Mouse (Mus musculus) large intestine, adult 2 months (tissue): ENCODE results near the gene Nmbr. TPM values are rescaled to one million over a fixed set of nuclear protein-coding genes. Genes with fewer than 3 reads are reported as not detected.

Source experiments
- DNase-seq: peaks from one replicate; pipeline ENCODE4 v3.0.0-alpha.2; 2012; ENCODE audit warnings: low read depth, low spot score
- WGBS: fragments of 180-500 bp; shearing (Covaris S2); methylation state at CpG from one replicate; pipeline ENCODE4 v1.1.7; 2018; 5-methylcytosine and 5-hydroxymethylcytosine counted together
- polyA plus RNA-seq: library from polyadenylated mRNA; depleted of rRNA; stranded (reverse); fragments of >200 nt; gene quantifications from 2 replicates; pipeline ENCODE4 v1.2.3, GENCODE M21; 2012; rRNA removed

The Nmbr gene
- not detected in 2 replicates for polyA plus RNA-seq

DNA sequence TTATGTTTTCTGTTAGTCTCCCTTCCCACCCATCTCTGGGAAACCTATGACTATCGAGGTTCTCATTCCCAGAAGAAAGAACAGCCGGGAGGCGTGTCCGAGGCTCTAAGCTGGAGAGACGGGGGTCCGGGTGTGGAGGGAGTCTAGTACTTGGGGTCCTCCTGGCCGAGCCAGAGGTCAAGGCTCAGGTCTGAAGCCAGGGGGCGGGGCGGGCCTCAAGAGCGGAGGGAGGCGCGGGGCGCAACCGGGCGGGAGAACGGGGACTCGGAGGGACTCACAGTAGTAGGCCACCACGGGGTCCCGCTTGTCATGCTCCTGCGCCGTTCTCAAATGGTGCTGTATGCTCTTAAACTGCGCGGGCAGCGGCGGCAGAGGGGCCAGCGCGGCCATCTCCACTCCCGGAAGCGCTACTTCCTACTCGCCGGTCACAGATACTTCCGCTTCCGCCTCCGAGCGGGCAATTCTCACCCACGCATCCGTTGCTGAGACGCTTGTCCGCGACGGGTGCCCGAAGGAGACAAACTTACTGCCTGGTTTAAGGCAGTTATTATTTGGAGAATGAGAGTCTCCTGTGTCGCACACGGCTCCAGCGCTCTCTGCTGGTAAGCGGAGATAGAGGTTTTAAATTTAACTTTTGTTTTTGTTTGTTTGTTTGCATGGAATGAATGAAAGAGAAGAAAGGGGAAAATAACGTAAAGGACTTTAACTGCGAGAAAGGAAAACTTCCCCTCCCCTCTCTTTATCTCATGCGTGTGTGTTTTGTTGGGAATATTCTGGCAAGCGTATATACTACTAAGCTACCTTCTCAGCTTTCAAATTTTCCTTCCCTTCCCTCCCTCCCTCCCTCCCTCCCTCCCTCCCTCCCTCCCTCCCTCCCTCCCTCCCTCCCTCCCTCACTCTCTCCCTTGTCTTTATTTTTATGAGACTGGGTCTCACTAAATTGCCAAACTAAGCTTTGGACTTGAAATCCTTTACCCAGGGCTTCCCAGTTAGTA, at the start of gene Nmbr, which contains the start of gene Vta1:
Gene Nmbr, plus strand, starts transcription at position 520 of the 995 bp plus-strand sequence.
Gene Vta1, minus strand, starts transcription at position 489 of the 995 bp plus-strand sequence.
- DNase-seq: peak; percentile 95
- WGBS: under 1% methylated on average over 50 of the region's 50 CpGs

DNA sequence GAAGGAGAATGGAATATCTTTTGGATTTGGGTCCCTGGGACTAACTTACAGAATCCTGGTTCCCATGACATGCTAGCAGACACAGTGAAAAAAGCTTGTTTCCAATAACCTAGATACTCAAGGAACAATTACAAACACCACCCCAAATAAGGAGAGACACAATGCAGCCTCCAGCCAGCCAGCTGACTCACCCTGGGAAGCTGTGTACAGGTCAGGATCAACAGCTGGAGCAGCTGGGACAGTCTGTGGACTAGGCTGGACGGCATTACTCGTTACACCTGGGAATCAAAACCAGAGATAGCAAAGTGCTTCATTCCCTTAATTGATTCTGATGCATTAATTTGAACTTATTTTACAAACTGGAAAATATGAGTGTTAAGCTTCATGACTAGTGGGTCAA, 44.5 kb upstream of the Nmbr start:
- DNase-seq: no peak

DNA sequence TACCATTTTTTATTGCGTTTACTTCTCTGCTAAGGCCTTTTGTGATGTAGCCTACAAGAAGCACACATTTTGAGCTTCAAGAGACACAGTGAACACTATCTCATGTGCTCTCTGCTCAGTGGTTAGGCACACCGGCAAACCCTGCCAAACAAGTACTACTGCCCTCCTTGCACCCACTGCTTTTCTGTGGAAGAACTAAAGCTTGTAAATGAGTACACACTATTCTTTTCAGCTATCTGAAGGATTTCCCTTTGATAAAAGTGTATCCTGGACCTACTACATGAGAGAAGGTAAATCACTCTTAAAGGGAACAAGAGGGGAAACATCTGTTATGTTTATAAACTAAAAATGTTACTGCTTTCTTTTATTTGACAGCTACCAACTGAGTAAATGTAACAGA, 39.2 kb upstream of the Nmbr start:
- WGBS: 85% methylated on average over 2 of the region's 2 CpGs

More for the DNA sequence above, 44.5 kb upstream of the Nmbr start:
- 81% methylated on average over 2 of the region's 2 CpGs for WGBS

GRCm38 (mm10) chr10:14685663-14686062, 19.7 kb upstream of the Nmbr start:
- WGBS: 98% methylated on average over 1 of the region's 1 CpGs
- no peak for DNase-seq

More for the DNA sequence above, 39.2 kb upstream of the Nmbr start:
- DNase-seq: no peak

- DNase-seq: no peak
- WGBS: 81% methylated on average over 6 of the region's 6 CpGs
Measured at GRCm38 (mm10) chr10:14688785-14689442, 16.5 kb upstream of the Nmbr start.

DNA sequence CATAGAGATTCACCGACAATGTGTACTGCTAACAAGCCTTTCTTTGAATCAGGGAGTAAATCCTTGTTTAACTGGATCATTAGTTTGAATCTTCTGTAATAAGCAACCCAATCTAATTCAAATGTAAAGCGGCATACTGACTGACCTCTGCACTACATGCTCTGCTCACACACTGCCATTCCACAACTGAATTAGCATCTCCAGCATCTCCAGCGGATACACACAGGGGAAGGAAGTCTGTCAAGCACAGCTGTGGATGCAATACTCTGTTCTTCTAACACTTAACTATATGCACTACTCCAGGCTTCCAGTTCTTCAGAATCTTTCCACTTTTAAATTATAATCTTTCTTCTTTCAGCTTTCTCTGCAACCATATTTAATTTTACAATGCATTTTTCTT, 15.0 kb upstream of the Nmbr start:
- 88% methylated on average over 3 of the region's 3 CpGs for WGBS
- DNase-seq: no peak

DNA sequence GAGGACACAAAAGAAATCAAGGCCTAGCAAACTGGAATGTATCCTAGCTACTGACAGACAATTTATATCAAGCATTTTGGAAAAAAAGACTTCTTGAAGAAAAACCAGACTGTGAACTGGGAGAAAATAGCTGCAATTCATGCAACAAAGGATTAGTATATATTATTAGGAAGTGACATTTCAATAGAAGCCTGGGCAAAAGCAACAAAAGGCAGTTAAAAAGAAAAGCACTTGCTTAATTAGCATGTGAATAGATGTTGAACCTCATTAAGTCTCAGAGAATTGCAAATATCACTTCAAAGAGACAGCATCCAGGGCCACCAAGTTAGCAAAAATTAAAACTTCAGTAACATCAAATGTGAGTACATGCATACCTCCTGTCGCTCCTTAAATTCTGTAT, 2.2 kb upstream of the Nmbr start:
- DNase-seq: no peak
- WGBS: 92% methylated on average over 1 of the region's 1 CpGs

DNA sequence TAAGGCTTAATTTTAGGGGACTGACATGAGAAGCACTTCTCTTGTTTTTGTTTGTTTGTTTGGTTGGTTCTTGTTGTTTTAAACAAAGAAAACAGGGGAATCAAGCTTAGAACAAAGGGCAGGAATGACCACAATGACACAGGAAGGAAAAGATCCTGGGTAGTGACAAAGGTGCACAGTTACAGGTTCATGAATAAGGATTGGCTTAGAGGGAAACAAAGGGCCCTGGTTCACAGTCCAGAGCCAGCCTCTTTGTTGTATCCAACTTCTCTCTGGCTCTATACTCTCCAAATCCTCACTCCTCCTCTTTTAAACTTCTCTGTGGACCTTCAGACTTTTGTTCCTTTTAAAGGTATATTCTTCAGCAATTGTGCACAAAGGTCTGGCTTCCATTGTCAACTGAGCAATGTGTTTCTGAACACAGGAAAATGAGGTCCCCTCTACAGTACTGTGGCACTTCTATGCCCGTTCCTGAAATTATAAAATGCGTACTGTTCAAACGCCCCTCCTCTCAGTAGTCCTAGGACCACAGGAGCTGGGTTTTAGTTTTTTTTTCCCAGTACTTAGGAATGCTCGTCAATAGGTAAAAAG, 1.5 kb upstream of the Nmbr start:
- 42% methylated on average over 4 of the region's 4 CpGs for WGBS
- no peak for DNase-seq

DNA sequence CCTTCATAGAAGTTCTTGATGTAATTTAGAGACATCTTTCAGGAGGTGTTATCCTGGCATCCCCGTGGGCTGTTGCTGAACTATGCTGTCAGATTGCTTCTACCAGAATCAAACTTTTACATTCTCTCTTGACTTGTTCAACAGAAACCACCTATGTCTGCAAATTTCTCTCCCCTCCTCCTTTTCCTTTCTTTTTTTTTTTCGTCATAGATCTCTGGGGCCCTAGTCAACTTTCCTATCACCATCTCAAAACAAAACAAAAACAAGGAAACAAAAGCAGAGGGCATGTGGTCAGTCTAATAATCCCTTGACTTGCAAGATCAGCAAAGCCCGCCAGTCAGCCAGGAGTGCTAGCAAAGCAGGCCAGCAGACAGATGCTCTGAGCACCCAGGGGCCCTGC, 12.7 kb downstream of the Nmbr start, which contains the start of gene Gje1:
Gene Gje1, minus strand, starts transcription at position 101 of the 400 bp plus-strand sequence.
- WGBS: 63% methylated on average over 3 of the region's 3 CpGs
- no peak for DNase-seq

- 68% methylated on average over 9 of the region's 9 CpGs for WGBS
Measured at GRCm38 (mm10) chr10:14725671-14726070, 20.3 kb downstream of the Nmbr start.

GRCm38 (mm10) chr10:14734285-14734684, 28.9 kb downstream of the Nmbr start:
- WGBS: 6% methylated on average over 2 of the region's 2 CpGs
- no peak for DNase-seq

More at GRCm38 (mm10) chr10:14725671-14726070, 20.3 kb downstream of the Nmbr start:
- no peak for DNase-seq

GRCm38 (mm10) chr10:14759665-14760558, 54.5 kb downstream of the Nmbr start:
- WGBS: 5% methylated on average over 35 of the region's 35 CpGs
- DNase-seq: no peak

- 25% methylated on average over 8 of the region's 8 CpGs for WGBS
- no peak for DNase-seq
Measured at GRCm38 (mm10) chr10:14760618-14761017, 55.2 kb downstream of the Nmbr start.

DNA sequence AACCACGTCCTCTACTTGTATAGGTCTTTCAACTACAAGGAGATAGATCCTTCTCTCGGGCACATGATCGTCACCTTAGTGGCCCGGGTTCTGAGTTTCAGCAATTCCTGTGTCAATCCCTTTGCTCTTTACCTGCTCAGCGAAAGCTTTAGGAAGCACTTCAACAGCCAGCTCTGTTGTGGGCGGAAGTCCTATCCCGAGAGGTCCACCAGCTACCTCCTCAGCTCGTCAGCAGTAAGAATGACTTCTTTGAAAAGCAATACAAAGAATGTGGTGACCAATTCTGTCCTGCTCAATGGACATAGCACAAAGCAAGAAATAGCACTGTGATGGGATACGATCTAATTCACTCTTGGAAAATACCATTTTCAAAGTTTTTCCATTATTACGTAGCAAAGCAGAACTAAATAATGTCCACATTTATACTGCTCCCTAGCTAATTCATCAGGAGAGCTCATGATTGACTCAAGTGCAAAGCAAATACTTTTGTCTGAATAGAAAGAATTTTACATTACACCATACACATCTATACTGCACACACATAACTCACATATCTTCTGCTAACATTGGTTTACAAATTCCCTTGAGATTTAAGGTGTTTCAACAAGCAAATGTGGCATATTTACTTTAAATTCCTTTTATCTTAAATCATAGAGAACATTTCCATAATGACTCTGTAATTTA, 65.0 kb downstream of the Nmbr start:
- 86% methylated on average over 10 of the region's 10 CpGs for WGBS

DNA sequence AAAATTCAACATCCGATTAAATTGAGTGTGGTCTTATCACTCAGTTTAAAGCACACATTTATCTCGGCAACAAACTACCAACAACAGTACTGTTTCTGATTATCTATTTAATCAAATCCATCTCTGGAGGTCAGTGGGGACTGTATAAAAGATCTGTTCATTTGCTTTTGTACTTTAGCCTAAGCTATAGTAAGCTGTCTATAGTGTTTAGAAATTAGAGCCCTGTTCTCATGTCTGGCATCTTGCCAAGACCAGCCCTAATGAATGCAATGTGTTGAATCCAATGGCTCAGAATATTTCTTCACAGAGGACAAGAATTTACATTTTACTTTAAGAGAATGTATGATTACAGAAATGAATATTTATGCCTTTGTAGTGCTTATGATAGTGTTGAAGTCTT, 69.1 kb downstream of the Nmbr start:
- 64% methylated on average over 2 of the region's 2 CpGs for whole genome bisulfite sequencing
- DNase-seq: no peak

More for the DNA sequence above, 65.0 kb downstream of the Nmbr start:
- no peak for DNase-seq

- 58% methylated on average over 2 of the region's 2 CpGs for WGBS
- DNase-seq: no peak
Measured at GRCm38 (mm10) chr10:14789969-14790368, 84.6 kb downstream of the Nmbr start.

- no peak for DNase-seq
- WGBS: 54% methylated on average over 4 of the region's 4 CpGs
Measured at GRCm38 (mm10) chr10:14816970-14817369, 111.6 kb downstream of the Nmbr start.
